Mouse (Mus musculus) liver, embryonic 14.5 days (tissue): ENCODE results near the gene Metrn.

Experiments used
- CTCF ChIP-seq: IDR thresholded peaks from 2 replicates; pipeline ENCODE4 v1.5.1; 2016; ENCODE audit warnings: antibody characterized with exemption, low read depth, control low read depth
- EP300 ChIP-seq: IDR thresholded peaks from 2 replicates; pipeline ENCODE4 v1.6.1; 2016; ENCODE audit warnings: antibody characterized with exemption, low read depth

- TF ChIP-seq CTCF (no peak), EP300 (no peak)
Observed at GRCm38 (mm10) chr17:25827011-25827410, 30.1 kb upstream of the Metrn start.
